Mouse (Mus musculus) ES-E14 (cell line): ENCODE measurements around the gene Gpr3.

Experiments used
- HCFC1 ChIP-seq: IDR thresholded peaks from 2 replicates; pipeline ENCODE4 v1.6.1; 2012; ENCODE audit warnings: low read length, inconsistent platforms, borderline replicate concordance; ENCODE audit not compliant: insufficient read depth
- MAFK ChIP-seq: IDR thresholded peaks from 2 replicates; pipeline ENCODE4 v1.6.1; 2014; ENCODE audit warnings: mild to moderate bottlenecking, low read depth, low read length, inconsistent platforms; ENCODE audit not compliant: insufficient read depth
- ZC3H11A ChIP-seq: IDR thresholded peaks from 2 replicates; pipeline ENCODE4 v1.6.1; 2012; ENCODE audit warnings: low read depth, mild to moderate bottlenecking, inconsistent platforms, low read length, borderline replicate concordance

- TF ChIP-seq ZC3H11A (no peak), HCFC1 (no peak), MAFK (no peak)
Measured at GRCm38 (mm10) chr4:133160211-133160610, 52.1 kb downstream of the Gpr3 start.
